Comparison of ENCODE assay signal across 14 mouse cellular contexts in genomic region chr7:134774468-134775162, GRCm38 (mm10).
DNase-seq lines count a peak whose midpoint lies in the region; ATAC-seq and TF ChIP-seq lines count a peak whose summit lies in the region.
"Had no signal": no experiment of that assay in that cellular context is flagged by ENCODE, and none has a peak within 500 bp of the region (broad histone marks: within the 10 kb centered on the region; RNA-seq: fewer than 3 reads in every experiment).

No protein-coding gene starts in this region.

- TF ChIP-seq POLR2A in kidney, adult 2 months (IDR thresholded peaks at IDR 0.05; ENCODE audit: low read depth, low read length) = no peak
- no peak for TF ChIP-seq POLR2A in cerebellum, adult 2 months (IDR thresholded peaks at IDR 0.05; ENCODE audit: borderline replicate concordance, insufficient read depth, low read length)

- no peaks in the 10 kb centered on the region for H3K9me3 ChIP-seq in forebrain, embryonic 16.5 days (ENCODE audit: control insufficient read depth, low read length)
- H3K9me3 ChIP-seq in neural tube, embryonic 15.5 days (replicated peaks) = no peaks in the 10 kb centered on the region
- H3K9me3 ChIP-seq: limb, embryonic 13.5 days; megakaryocyte, embryonic 14.5 days had no signal

- no peaks in the 10 kb centered on the region for H3K36me3 ChIP-seq in forebrain, embryonic 16.5 days (ENCODE audit: control insufficient read depth, insufficient read depth)
- H3K36me3 ChIP-seq in neural tube, embryonic 15.5 days = no peaks in the 10 kb centered on the region
- no peaks in the 10 kb centered on the region for H3K36me3 ChIP-seq in kidney, adult 2 months (ENCODE audit: control insufficient read depth, insufficient read depth, low read length)

- ATAC-seq in forebrain, embryonic 16.5 days = peak; percentile 87
- ATAC-seq in neural tube, embryonic 15.5 days (ENCODE audit: low FRiP score) = peak; percentile 85

- H3K4me1 ChIP-seq in forebrain, embryonic 16.5 days (replicated peaks; ENCODE audit: control insufficient read depth, insufficient read depth, low read length) = peaks cover 29% of the 10 kb centered on the region
- H3K4me1 ChIP-seq in neural tube, embryonic 15.5 days = peaks cover 29% of the 10 kb centered on the region
- no peaks in the 10 kb centered on the region for H3K4me1 ChIP-seq in kidney, adult 2 months (ENCODE audit: control insufficient read depth, insufficient read depth, low read length)
- H3K4me1 ChIP-seq in cerebellum, adult 2 months (ENCODE audit: control insufficient read depth, insufficient read depth, low read length) = no peaks in the 10 kb centered on the region
- H3K4me1 ChIP-seq: limb, embryonic 13.5 days had no signal

- peak overlapping the region; percentile 49 for H3K27ac ChIP-seq in forebrain, embryonic 16.5 days (ENCODE audit: low read length)
- H3K27ac ChIP-seq in neural tube, embryonic 15.5 days (replicated peaks) = peak overlapping the region; percentile 62
- H3K27ac ChIP-seq in kidney, adult 2 months (ENCODE audit: insufficient read depth, low read depth, low read length) = no peak overlapping the region
- no peak overlapping the region for H3K27ac ChIP-seq in cerebellum, adult 2 months (ENCODE audit: insufficient read depth, low read length)
- H3K27ac ChIP-seq: limb, embryonic 13.5 days had no signal

- H3K4me3 ChIP-seq in forebrain, embryonic 16.5 days (replicated peaks; ENCODE audit: low read length) = no peak overlapping the region
- no peak overlapping the region for H3K4me3 ChIP-seq in neural tube, embryonic 15.5 days (replicated peaks)
- H3K4me3 ChIP-seq in kidney, adult 2 months (ENCODE audit: insufficient read depth, low read depth, low read length) = no peak overlapping the region
- H3K4me3 ChIP-seq in cerebellum, adult 2 months (replicated peaks; ENCODE audit: insufficient read depth, low read depth, low read length) = no peak overlapping the region
- H3K4me3 ChIP-seq: limb, embryonic 13.5 days had no signal

- H3K9ac ChIP-seq in forebrain, embryonic 16.5 days (replicated peaks; ENCODE audit: low read depth, low read length) = no peak overlapping the region
- H3K9ac ChIP-seq in neural tube, embryonic 15.5 days (replicated peaks) = no peak overlapping the region
- H3K9ac ChIP-seq: limb, embryonic 13.5 days had no signal

- H3K27me3 ChIP-seq in forebrain, embryonic 16.5 days (replicated peaks; ENCODE audit: control insufficient read depth, insufficient read depth, low read length) = no peaks in the 10 kb centered on the region
- no peaks in the 10 kb centered on the region for H3K27me3 ChIP-seq in neural tube, embryonic 15.5 days (replicated peaks)
- no peaks in the 10 kb centered on the region for H3K27me3 ChIP-seq in kidney, adult 2 months (replicated peaks; ENCODE audit: control insufficient read depth, insufficient read depth, low read length)
- no peaks in the 10 kb centered on the region for H3K27me3 ChIP-seq in cerebellum, adult 2 months (ENCODE audit: control insufficient read depth, insufficient read depth, low read length)
- H3K27me3 ChIP-seq: limb, embryonic 13.5 days; Patski had no signal

- no peak for TF ChIP-seq CTCF in kidney, adult 2 months (conservative IDR thresholded peaks at IDR 0.05; ENCODE audit: insufficient read depth, insufficient read length, low read depth, low read length)
- no peak for TF ChIP-seq CTCF in cerebellum, adult 2 months (IDR thresholded peaks at IDR 0.05; ENCODE audit: borderline replicate concordance, insufficient read depth, low read depth, low read length)

- 16% methylated on average over 6 of the region's 6 CpGs for WGBS in forebrain, embryonic 16.5 days
- WGBS in neural tube, embryonic 15.5 days = 43% methylated on average over 6 of the region's 6 CpGs
- 82% methylated on average over 6 of the region's 6 CpGs for WGBS in kidney, adult 2 months
- WGBS in cerebellum, adult 2 months = 69% methylated on average over 6 of the region's 6 CpGs

- peak overlapping the region; percentile 29 for H3K4me2 ChIP-seq in forebrain, embryonic 16.5 days (ENCODE audit: low read length)
- peak overlapping the region; percentile 25 for H3K4me2 ChIP-seq in neural tube, embryonic 15.5 days
- H3K4me2 ChIP-seq: limb, embryonic 13.5 days had no signal

- peak; percentile 66 for DNase-seq in brain, embryonic 18.5 days (ENCODE audit: low read depth, low spot score)
- peak; percentile 25 for DNase-seq in layer of hippocampus, adult 9-10 months (ENCODE audit: low spot score)
- no peak for DNase-seq in kidney, postnatal 36 days
- DNase-seq in kidney, adult 2 months = no peak
- DNase-seq in liver = no peak
- DNase-seq in cerebellum, adult 2 months = no peak
- DNase-seq: cerebellum, adult 9-10 months; gastrocnemius, postnatal 14 days; spleen, adult 18-20 months had no signal

Comparison
In these comparisons a context has a peak if more than half of its experiments do, and no peak if none do; other contexts are left out.
1. DNase-seq: peak in brain, embryonic 18.5 days (single experiment) and layer of hippocampus, adult 9-10 months (single experiment); none in kidney, postnatal 36 days (0 of 2), kidney, adult 2 months (single experiment), liver (single experiment) and cerebellum, adult 2 months (0 of 2).
2. H3K27ac ChIP-seq: peak in forebrain, embryonic 16.5 days (single experiment) and neural tube, embryonic 15.5 days (single experiment); none in kidney, adult 2 months (single experiment) and cerebellum, adult 2 months (single experiment).